Mouse (Mus musculus): ENCODE data around the gene Slc9a9. TPM values are rescaled to one million over a fixed set of nuclear protein-coding genes. Genes with fewer than 3 reads are reported as not detected.

Slc9a9 gene
- polyA plus RNA-seq, 1 experiment from 2014 or later: 2.2 TPM

DNA sequence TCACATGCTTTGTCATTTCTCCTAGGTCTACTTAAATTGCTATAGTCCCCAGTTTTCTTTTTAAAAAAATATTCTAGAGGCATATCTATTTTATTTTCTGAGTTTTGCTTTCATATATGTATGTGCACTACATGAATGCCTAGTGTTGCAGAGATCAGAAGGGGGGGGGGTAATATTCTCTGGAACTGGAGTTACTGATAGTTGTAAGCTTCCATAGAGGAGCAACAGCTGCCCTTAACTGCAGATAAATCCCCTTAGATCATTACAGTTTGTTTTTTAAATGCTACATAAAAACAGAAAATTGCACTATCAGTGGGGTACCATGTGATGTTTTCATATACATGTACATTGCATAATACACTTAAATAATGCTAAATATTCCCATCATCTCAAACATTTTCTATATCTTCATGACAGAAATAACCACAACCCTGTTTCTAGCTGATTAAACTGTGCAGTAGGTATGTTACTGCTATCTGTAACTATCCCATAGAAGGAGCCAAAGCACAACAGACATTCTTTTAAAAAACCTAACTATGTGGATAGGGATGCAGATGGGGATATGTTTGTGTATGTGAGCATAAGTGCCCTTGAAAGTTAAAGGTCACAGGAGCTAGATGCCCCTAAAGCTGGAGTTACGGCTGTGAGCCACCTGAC is 17.6 kb downstream of the Slc9a9 start:
- Histone ChIP-seq H3K9me3 (replicated peaks) (no peaks in the 10 kb centered on the region), H3K27ac (no peak overlapping the region), H3K36me3 (ENCODE audit: poor library complexity, severe bottlenecking) (no peaks in the 10 kb centered on the region), H3K9ac (no peak overlapping the region), H3K27me3 (no peaks in the 10 kb centered on the region), H3K4me1 (no peaks in the 10 kb centered on the region), H3K4me2 (no peak overlapping the region), H3K4me3 (no peak overlapping the region)
- 96% methylated on average over 1 of the region's 1 CpGs for WGBS
- no peak for ATAC-seq

DNA sequence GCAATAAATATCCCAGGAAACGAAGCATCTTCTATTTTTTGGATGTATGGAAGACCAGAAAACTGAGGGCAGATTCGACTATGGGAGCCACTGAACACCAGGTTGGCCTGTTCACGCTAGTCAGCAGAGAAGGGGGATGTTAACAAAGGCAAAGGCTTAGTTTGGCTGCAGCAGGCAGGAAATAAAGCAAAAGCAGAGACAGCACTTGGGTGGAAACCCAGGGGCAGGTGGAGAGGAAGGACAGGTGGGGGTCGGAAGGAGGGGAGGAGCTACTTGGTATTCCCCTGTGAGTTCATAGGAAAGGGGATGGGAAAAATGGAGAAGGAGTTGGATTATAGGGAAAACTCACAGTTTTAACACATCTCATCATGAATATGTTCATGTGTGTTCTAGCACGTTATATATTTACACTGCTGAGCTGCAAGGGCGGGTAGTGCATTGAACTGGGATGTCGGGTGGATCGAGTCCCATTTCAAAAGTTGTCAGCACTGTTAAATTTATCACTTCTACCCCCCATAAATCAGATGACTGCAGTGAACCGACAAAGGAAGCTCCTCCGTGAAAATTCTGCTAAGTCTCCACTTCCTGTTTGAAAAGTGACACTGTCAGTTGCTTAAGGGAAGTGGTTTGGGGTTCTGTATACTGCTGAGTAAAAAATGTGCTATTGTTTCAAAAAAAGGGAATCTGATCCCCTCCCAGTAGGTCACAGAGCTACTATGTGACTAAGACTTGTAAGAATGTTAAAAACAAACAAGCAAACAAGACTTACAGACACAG is 21.8 kb downstream of the Slc9a9 start:
- Histone ChIP-seq H3K27me3 (no peaks in the 10 kb centered on the region), H3K9me3 (replicated peaks) (no peaks in the 10 kb centered on the region), H3K36me3 (ENCODE audit: poor library complexity, severe bottlenecking) (no peaks in the 10 kb centered on the region), H3K4me2 (no peak overlapping the region), H3K4me1 (no peaks in the 10 kb centered on the region), H3K4me3 (no peak overlapping the region), H3K27ac (no peak overlapping the region), H3K9ac (no peak overlapping the region)
- ATAC-seq: no peak
- 79% methylated on average over 10 of the region's 10 CpGs for WGBS

- H3K9ac ChIP-seq: no peak overlapping the region
- no peak overlapping the region for H3K27ac ChIP-seq
- H3K9me3 ChIP-seq (replicated peaks): no peaks in the 10 kb centered on the region
- no peaks in the 10 kb centered on the region for H3K4me1 ChIP-seq
- WGBS: 57% methylated on average over 7 of the region's 7 CpGs
- no peaks in the 10 kb centered on the region for H3K36me3 ChIP-seq (ENCODE audit: poor library complexity, severe bottlenecking)
- no peaks in the 10 kb centered on the region for H3K27me3 ChIP-seq
- H3K4me2 ChIP-seq: no peak overlapping the region
- no peak for ATAC-seq
- no peak overlapping the region for H3K4me3 ChIP-seq
Measured at GRCm38 (mm10) chr9:94692122-94692521, 22.4 kb downstream of the Slc9a9 start.

DNA sequence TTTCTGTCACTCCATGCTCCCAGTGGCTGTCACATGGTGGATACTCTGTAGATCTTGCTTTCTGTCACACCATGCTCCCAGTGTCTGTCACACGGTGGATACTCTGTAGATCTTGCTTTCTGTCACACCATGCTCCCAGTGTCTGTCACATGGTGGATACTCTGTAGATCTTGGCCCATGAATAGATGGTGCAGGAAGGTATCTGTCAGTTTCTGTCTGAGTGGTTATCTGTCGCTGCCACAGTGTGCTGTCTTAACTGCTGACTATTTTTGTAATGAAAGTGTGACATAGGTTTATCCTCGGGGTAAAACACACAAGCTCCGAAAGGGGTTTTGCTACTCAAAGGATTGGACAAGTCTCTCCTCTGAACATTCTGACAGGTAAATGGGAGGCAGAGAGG is 24.5 kb downstream of the Slc9a9 start:
- Histone ChIP-seq H3K9me3 (replicated peaks) (no peaks in the 10 kb centered on the region), H3K4me2 (no peak overlapping the region), H3K36me3 (ENCODE audit: poor library complexity, severe bottlenecking) (no peaks in the 10 kb centered on the region), H3K4me3 (no peak overlapping the region), H3K4me1 (no peaks in the 10 kb centered on the region), H3K9ac (no peak overlapping the region), H3K27me3 (no peaks in the 10 kb centered on the region), H3K27ac (no peak overlapping the region)
- ATAC-seq: no peak
- WGBS: 92% methylated on average over 4 of the region's 4 CpGs

GRCm38 (mm10) chr9:94694983-94695382 is 25.3 kb downstream of the Slc9a9 start:
- H3K36me3 ChIP-seq (ENCODE audit: poor library complexity, severe bottlenecking): no peaks in the 10 kb centered on the region
- no peak for ATAC-seq
- H3K4me1 ChIP-seq: no peaks in the 10 kb centered on the region
- H3K27me3 ChIP-seq: no peaks in the 10 kb centered on the region
- no peaks in the 10 kb centered on the region for H3K9me3 ChIP-seq (replicated peaks)
- no peak overlapping the region for H3K9ac ChIP-seq
- WGBS: 80% methylated on average over 3 of the region's 3 CpGs
- no peak overlapping the region for H3K27ac ChIP-seq
- no peak overlapping the region for H3K4me3 ChIP-seq
- no peak overlapping the region for H3K4me2 ChIP-seq

DNA sequence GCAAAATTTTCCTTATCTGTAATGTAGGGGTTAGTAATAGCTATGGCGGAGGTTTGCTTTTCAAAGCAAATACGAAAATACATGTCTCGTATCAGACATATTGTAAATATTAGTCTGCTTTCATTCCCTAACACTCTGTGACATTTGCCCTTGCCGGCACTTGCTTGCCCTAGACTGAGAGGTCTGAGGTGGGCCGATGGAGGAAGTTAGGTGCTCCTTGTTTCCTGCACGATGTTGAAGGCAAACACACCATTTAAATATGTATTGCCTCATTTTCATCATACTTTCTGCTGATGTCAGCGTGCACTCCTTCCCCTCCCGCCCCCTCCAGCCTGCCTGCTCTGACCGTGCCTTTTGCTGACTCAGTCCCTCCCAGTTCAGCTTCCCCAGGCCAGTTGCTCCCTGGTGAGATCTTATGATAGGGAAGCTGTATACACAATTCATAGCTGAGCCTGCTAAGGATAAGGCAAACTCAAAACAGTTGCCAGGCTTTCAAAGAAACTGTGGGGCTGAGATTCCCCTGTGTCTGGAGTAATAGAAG is 26.9 kb downstream of the Slc9a9 start:
- H3K27me3 ChIP-seq: no peaks in the 10 kb centered on the region
- H3K4me1 ChIP-seq: 0 out of 2 replicates have a peak, but pooled peaks cover 6% of the 10 kb centered on the region
- WGBS: 87% methylated on average over 9 of the region's 9 CpGs
- no peak overlapping the region for H3K4me2 ChIP-seq
- no peaks in the 10 kb centered on the region for H3K9me3 ChIP-seq (replicated peaks)
- no peak overlapping the region for H3K4me3 ChIP-seq
- H3K27ac ChIP-seq: no peak overlapping the region
- ATAC-seq: no peak
- no peaks in the 10 kb centered on the region for H3K36me3 ChIP-seq (ENCODE audit: poor library complexity, severe bottlenecking)
- H3K9ac ChIP-seq: no peak overlapping the region

DNA sequence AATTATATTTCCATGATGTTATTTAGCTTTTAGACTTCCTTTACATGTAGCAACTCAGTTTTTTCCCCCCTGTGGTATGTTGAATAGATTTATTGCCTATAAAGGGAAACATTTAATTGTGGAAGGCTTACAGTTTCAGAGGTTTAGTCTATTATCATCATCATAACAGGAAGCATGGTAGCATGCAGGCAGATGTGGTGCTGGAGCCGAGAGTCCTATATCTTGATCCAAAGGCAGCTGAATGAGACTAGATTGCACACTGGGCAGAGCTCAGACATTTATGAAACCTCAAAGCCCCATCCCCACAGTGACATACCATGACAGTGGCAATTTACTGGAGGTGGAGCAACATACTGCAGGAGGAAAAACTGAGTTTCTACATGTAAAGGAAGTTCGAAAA is 28.5 kb downstream of the Slc9a9 start:
- Histone ChIP-seq H3K4me2 (no peak overlapping the region), H3K9ac (no peak overlapping the region), H3K4me1 (0 out of 2 replicates have a peak, but pooled peaks cover 6% of the 10 kb centered on the region), H3K36me3 (ENCODE audit: poor library complexity, severe bottlenecking) (no peaks in the 10 kb centered on the region), H3K4me3 (no peak overlapping the region), H3K27ac (no peak overlapping the region), H3K9me3 (replicated peaks) (no peaks in the 10 kb centered on the region), H3K27me3 (no peaks in the 10 kb centered on the region)
- ATAC-seq: no peak
- WGBS: 85% methylated on average over 2 of the region's 2 CpGs

DNA sequence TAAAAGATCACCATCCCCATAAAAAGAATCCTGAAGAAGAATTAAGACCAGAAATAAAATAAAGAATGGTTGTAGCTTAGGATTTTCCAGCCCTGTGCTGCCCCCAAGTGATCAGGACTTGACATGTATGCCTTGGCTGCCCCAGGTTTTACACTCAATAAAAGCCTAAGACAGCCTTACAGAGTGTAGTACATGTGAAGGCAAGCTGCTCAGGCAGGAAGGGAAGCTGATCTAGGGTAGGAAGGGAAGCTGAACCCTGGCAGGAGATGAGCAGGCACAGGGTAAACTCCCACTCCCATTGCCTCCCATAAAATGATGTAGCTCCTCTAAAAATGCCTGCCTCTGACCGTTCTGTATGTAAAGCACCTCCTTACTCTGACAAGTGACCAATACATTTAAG is 30.8 kb downstream of the Slc9a9 start:
- H3K36me3 ChIP-seq (ENCODE audit: poor library complexity, severe bottlenecking): no peaks in the 10 kb centered on the region
- H3K9me3 ChIP-seq (replicated peaks): no peaks in the 10 kb centered on the region
- WGBS: 68% methylated on average over 1 of the region's 1 CpGs
- H3K4me1 ChIP-seq: 0 out of 2 replicates have a peak, but pooled peaks cover 6% of the 10 kb centered on the region
- H3K4me2 ChIP-seq: no peak overlapping the region
- no peak overlapping the region for H3K4me3 ChIP-seq
- no peak overlapping the region for H3K9ac ChIP-seq
- peak; percentile 81 for ATAC-seq
- no peaks in the 10 kb centered on the region for H3K27me3 ChIP-seq
- H3K27ac ChIP-seq: no peak overlapping the region

GRCm38 (mm10) chr9:94701193-94701869 is 31.6 kb downstream of the Slc9a9 start:
- Histone ChIP-seq H3K9me3 (replicated peaks) (no peaks in the 10 kb centered on the region), H3K4me2 (no peak overlapping the region), H3K27ac (peak overlapping the region; percentile 28; the same call in 1 of the 2 replicates), H3K27me3 (no peaks in the 10 kb centered on the region), H3K4me3 (no peak overlapping the region), H3K4me1 (0 out of 2 replicates have a peak, but pooled peaks cover 6% of the 10 kb centered on the region), H3K36me3 (ENCODE audit: poor library complexity, severe bottlenecking) (no peaks in the 10 kb centered on the region), H3K9ac (no peak overlapping the region)
- WGBS: 61% methylated on average over 6 of the region's 6 CpGs
- ATAC-seq: no peak

DNA sequence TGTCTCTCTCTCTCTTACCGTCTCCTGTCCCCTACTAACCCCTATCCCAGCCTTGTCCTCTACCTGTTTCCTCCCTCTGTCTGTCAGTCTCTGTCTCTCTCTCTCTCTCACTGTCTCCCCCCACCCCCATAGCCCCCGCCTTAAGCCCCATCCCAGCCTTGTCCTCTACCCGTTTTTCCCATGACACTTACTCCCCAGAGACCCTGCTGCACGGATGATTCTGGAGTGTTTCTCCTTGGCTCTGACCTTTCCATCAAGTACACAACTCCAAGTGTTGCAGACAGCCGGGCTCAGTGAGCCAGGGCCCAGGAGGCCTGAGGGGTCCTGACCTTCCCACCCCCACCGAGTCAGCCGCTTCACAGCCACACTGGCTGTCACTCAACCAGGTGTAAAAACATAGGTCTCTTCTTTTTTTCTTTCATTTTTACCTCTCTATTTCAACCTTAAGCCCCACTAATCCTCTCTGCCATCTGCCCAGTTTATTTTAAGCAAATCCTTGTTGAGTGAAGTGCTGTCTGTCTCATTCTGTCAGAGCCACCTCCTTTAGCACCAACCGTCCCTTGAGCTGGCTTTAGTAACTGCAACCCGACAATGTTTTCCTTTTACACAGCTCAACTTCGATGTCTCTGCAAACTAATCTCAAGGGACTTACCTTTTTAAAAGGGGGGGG is 32.4 kb downstream of the Slc9a9 start:
- Histone ChIP-seq H3K9ac (no peak overlapping the region), H3K27ac (no peak overlapping the region), H3K4me2 (no peak overlapping the region), H3K36me3 (ENCODE audit: poor library complexity, severe bottlenecking) (no peaks in the 10 kb centered on the region), H3K27me3 (no peaks in the 10 kb centered on the region), H3K4me1 (0 out of 2 replicates have a peak, but pooled peaks cover 6% of the 10 kb centered on the region), H3K4me3 (no peak overlapping the region), H3K9me3 (replicated peaks) (no peaks in the 10 kb centered on the region)
- 51% methylated on average over 10 of the region's 10 CpGs for WGBS
- no peak for ATAC-seq

- no peaks in the 10 kb centered on the region for H3K9me3 ChIP-seq (replicated peaks)
- 0 out of 2 replicates have a peak, but pooled peaks cover 6% of the 10 kb centered on the region for H3K4me1 ChIP-seq
- no peaks in the 10 kb centered on the region for H3K27me3 ChIP-seq
- no peak overlapping the region for H3K4me2 ChIP-seq
- no peaks in the 10 kb centered on the region for H3K36me3 ChIP-seq (ENCODE audit: poor library complexity, severe bottlenecking)
- 85% methylated on average over 9 of the region's 9 CpGs for WGBS
- H3K9ac ChIP-seq: no peak overlapping the region
- H3K27ac ChIP-seq: no peak overlapping the region
- no peak for ATAC-seq
- no peak overlapping the region for H3K4me3 ChIP-seq
Measured at GRCm38 (mm10) chr9:94704986-94705757, 35.5 kb downstream of the Slc9a9 start.
